Mouse (Mus musculus): Measurements from ENCODE around the gene Gm20388.

Gm20388 gene

DNA sequence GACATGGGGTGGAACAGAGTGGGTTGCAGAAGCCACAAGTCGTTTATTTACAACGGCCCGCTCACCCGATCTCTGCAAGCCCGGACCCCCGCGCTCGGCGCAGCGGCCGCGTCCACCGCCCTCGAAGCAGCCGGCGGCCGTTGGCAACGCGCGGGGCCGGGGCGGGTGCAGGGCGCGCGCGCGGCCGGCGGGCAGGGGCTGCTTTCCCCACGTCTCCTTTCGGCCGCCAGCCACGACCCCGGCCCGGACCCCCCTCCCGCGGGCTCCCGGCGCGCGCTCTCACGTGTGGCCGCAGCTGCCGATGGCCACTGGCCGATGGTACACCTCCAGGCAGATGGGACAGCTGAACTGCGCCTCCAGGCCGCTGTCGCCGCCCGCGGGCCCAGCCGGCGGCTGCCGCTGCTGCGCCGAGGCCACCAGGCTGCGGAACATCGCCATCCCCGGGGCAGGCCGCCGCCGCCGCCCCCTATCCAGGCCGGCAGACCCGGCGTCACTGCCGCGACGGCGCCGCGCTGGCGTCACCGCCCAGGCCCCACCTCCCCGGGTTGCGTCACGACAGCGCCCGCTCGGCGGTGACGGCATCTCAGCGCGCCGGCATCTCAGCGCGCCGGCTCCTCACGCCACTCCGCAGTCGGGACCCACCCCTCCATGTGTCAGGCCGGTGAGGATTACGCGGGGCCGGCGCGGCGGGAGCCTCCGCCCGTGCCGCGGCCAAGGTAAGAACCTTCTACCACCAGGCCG lies 2565.1 kb downstream of the Gm20388 start, which contains the start of the genes Rnf166 and Ctu2:
Gene Rnf166 (minus strand): TSS at position 485 of the 741 bp plus-strand sequence.
Gene Ctu2 (plus strand): TSS at position 564 of the 741 bp plus-strand sequence.
- peak; percentile 96 to 97 for DNase-seq

DNA sequence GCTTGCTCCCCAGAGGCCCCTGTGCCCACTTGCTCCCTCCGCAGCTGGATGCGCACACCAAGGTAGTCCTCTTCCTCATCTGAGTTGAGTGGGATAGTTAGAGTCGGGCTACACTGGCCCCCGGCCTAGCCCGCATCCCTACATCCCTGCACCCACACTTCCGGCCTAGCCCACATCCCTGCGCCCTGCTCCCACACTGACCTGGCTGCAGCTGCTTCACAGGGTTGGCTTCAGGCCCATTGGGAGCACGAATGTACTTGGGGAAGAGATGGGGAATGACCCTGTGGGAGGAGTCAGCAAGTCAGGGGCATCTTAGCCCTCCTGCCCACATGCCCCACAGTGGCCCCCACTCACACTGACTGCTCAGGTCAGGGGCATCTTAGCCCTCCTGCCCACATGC lies 2571.8 kb downstream of the Gm20388 start:
- DNase-seq = no peak

DNA sequence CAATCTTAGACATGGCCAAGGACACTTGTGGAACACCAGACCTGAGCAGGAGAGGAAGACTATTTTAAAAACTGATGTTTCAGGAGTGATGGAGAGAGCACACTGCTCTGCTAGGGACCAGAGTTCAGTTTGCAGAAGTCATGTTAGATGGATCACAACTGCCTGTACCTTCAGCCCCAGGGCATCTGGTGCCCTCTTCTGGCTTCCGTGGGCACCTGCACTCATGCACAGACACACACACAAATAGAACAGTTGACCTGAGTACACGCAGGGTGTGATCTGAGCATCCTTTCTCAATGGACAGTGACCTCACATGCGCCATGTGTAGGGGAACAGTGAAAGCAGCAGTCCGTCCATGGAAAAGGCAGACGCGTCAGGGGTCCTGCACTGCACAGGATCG lies 2573.2 kb downstream of the Gm20388 start:
- no peak for DNase-seq

DNA sequence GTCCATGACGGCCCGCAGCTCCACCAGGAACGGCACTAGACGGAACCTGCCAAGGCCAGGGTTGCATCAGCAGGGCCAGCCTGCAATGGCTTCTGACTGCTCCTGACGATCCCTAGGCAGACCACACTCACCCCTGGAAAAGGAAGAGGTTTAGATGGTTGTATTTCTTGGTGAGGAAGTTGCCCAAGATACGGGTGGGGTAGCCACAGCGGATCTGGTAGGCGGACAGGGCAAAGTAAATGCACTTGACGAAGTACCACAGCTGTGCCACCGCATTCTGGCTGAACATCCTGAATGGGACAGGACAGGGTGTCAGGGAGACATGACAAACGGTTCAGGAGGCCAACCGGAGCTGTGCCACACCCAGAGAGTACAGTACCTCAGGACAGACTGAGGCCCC lies 2574.2 kb downstream of the Gm20388 start:
- DNase-seq = no peak

DNA sequence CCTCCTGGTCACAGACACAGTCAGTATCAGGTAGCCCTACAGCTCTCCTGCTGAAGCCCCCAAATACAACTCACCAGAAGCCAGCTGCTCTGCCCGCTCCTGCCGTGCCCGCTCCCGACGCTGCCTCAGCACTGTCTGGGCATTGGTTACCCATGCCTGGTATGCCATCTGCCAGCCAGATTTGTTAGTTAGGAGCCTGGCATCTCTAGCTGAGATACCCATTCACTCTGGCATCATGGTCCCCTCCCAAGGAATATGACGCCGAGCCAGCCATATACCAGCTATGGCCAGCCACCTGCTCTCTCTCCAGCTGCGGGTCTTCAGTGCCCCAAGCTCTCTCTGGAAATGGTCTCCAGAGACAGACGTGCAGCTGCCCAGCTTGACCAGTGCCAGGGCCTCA lies 2577.7 kb downstream of the Gm20388 start:
- peak in 1 of 2 experiments; percentile 31 for DNase-seq

DNA sequence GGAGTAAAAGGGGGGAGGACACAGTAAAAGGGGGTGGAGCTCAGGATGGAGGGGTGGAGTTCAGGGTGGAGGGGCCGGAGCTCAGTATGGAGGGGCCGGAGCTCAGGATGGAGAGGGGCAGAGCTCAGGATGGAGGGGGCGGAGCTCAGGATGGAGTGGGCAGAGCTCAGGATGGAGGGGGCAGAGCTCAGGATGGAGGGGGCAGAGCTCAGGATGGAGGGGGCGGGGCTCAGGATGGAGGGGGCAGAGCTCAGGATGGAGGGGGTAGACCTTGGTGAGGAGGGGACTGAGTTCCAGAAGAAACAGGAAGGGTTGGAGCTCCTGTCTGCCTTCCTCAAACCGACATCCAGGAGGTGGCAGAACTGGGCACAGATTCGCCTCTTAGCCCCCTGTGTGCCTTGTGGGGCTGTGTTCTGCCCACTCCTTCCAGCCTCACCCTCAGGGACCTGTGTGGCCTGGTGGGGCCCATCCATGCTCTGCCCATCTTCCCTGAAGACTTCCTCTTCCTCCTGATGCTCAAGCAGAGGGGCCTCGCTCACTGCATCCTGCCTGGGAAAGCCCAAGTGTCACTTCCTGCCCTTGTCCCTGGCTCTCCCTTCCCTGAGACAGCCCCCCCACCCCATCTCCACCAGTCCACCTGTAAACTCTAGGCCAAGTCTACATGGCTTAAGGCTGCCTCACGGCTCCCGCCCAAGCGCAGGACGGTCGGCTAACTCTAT lies 2586.5 kb downstream of the Gm20388 start:
- no peak for DNase-seq

DNA sequence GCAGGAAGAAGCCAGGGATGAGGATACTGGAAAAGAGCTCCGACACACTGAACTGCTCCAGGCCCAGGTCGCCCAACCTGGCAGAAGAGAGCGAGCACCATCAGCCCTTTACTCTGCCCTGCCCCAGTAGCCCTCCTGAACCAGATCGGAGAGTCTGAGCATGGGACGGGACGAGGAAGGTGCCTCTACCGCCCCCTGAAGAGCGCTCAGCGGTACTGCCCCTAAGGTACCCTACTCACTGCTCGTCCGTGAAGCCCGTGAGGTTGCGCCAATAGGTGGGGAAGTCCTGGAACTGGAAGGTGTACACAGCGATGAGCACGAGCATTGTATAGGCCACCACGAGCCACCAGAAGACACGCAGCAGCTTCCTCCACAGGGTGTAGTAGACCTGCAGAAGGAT lies 2587.3 kb downstream of the Gm20388 start:
- DNase-seq = no peak

DNA sequence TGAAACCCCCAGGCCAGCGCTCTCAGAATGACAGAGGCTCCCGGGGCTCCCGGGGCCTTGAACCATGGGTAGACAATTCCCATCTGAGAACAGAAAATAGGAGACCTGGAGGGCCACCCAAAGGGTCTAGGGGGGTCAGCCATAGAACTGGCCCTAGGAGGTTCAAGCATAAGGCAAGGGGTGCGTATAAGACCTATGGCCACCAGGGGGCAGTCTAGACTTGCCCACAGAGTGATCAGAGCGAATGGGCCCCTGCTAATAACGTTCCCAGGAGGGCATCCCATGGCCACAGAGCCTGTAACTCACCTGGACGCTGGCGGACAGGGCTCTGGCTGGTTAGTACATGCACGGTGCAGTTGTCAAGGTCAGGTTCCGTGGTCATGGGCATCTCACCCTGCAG lies 2590.2 kb downstream of the Gm20388 start:
- peak; percentile 81 to 89 for DNase-seq

DNA sequence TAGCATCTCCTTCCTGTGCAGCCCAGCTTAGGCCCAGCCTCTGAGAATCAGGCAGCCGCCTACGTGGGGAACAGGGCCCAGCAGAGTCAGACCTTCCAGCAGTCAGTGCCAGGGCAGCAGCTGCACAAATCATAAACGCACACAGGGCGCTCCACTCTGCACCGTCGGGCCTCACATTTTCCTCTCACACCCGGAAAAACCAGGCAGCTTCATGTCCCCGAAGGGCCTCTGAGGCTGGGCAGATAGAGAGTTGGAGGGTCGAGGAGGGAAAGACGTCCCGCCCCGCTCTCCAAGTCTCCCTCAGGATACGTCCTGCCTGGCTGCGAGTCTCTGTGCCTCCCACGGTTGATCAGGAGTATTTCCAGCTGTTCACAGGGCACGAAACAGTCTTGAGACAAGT lies 2600.9 kb downstream of the Gm20388 start:
- DNase-seq = no peak

DNA sequence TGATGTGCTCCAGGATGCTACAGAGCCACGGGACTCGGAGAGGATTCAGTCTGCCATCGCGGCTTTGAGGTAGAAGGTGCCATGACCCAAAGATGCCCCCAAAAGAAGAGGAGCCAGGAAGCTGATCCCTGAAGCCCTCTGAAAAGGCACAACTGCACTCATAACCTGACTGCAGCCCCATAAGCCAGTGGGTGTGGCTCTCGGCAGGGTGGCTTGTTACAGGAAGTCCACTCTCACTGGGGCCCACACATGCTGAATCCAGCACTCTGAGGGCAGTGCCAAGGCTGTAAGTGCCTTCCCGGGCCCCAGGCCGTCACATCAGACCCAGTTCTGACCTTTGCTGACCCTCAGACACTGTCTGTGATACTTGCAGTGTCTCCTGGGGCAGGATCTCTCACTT lies 2601.8 kb downstream of the Gm20388 start:
- no peak for DNase-seq

DNA sequence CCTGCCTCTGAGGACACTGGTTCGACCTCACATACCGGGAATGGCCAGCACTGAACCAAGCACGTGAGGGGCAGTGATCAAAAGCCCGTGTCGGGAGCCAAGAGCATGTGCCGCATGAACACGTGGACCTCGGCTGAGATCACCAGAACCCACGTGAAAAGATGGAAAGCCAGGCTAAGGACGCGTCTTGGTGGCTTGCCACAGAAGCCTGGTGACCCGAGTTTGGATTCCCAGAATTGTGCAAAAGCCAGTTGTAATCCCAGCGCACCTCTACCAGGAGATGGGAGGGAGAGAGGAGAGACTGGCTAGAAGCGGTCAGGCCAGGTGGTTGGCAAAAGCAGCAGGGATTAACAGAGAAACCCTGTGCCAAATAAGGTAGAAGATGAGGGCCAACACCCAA lies 2605.1 kb downstream of the Gm20388 start:
- no peak for DNase-seq

DNA sequence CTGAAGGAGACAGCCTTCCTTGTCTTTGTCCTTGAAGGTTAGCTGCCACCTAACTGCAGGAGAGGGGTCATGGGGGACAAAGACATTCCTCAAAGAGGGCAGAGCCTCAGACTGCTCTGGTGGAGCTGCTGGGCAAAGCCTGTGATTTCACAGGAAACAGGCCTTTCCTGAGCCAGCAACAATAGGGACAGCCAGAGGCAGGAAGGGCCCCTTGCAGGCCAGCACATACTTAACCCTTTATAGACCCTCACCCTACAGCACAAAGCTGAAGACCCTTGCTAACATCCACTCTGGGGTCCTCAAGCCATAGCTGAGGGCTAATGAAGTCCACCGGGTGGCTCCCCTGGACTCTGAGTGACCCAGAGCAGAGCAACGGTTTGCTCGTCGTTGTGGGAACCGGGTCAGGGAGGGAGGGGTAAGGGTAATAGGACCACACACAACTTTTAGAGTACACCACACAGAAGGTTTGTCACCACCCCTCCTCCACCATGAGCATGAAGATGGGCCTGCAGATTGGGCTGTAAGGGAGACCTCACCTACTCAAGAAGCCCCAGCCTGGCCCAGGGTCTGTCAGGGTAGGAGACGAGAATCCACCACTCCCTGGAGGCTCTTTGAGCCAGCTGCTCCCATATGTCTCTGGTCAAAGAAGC lies 2607.0 kb downstream of the Gm20388 start:
- no peak for DNase-seq

DNA sequence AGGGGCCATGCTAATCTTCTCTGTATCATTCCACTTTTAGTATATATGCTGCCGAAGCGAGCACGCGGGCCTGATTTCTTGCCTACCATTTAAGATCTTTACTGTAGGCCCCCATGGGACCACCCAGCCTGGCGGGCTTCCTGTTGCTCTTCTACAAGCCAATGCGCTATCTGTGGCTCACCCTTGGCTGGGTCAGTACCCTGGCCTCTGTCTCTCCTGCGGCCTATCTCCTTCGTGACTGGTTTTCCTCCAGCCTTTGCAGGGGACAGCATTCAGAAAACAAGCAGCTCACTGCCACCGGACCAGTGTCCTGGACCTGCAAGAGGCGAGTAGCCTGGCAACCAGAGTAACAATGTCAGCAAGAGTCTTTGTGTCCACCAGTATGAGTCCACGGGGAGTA lies 2610.0 kb downstream of the Gm20388 start:
- DNase-seq = no peak

DNA sequence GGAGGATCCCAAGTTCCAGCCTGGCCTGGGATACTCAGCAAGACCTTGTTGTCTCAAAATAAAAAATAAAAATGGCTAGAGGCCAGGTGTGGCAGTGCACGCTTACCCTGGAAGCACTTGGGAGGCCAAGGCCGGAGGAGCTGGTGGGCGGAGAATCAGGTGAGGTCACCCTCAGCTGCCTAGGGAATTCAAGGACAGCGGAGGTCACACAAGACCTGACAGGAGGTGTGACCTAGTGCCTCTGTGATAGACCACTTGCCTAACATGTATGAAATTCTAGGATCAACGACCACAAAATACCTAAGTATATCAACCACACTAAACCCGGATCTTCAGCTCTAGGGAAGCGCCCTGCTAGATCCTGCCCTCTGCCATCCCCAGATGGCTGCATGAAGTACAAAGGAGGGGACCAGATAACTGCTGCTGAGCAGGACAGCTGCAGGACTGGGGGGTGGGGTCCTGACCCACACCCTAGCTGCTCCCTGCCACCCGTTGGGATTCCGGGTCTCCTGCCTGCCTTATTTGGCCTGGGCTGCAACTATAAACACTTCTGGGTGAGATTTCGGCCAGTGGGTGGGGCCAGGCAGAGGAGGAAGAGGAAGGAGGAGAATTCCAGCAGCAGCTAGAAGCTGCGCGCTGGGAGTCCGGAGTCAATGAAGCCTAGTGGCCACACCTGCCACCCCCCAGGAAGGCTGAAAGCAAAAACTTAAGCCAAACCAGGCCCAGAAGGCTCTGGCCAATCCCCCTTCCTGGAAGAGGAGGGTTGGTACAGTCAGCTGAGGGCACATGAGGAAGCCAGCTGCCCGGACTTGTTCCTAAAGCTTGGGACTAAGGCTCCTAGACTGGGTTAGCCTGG lies 2612.4 kb downstream of the Gm20388 start:
- DNase-seq = peak in 1 of 2 experiments; percentile 19

DNA sequence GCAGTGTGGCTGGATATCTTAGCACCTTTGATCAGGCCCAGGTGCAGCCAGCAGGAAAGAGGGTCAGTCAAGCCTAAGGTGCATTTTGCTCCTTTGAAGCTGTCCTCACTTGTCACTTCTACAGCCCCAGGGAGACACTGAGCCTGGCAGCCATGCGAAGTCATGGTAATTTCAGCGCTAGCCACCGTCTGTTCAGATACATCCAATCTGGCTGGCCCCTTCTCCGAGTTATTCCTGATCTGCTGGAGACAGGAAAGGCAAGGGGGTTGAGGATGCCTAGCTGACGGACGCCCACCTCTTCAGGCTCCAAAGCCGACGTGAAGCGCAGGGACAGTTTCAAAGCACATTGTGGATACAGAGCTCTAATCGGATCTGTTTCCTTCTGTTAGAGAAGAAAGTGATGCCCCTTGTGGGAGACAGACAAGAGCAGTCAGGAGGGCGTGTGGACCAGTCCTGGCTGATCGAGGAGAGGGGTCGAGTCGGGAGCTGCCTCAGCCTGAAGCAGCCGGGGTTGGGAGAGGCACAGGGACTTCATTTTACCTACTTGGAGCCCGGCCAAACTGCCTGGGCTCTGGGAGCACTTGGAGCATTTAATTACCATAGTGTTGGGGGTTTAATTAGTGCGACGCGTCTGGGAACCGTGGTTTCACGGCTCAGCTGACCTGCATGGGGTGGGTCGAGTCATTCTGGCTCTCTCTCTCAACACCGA lies 2613.2 kb downstream of the Gm20388 start:
- DNase-seq = peak; percentile 47 to 52

DNA sequence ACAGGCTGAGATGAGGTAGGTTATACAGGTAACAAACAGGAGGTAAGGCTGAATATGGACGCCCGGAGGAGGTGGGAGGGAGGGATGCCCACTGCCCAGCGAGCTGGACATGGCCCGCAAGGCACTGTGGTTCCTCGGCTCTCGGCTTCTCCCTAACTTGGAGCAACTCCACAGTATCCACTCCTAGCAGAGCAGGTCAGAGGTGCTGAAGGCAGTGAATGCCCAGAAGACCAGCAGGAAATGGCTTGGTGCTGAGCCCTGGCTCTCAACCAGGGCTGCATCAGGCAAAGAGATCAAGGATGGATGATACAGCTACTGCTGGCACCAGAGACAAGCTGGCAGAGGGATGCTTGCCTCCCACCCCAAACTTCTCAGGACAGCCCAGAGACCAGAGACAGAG lies 2613.9 kb downstream of the Gm20388 start:
- peak in 1 of 2 experiments; percentile 25 for DNase-seq

DNA sequence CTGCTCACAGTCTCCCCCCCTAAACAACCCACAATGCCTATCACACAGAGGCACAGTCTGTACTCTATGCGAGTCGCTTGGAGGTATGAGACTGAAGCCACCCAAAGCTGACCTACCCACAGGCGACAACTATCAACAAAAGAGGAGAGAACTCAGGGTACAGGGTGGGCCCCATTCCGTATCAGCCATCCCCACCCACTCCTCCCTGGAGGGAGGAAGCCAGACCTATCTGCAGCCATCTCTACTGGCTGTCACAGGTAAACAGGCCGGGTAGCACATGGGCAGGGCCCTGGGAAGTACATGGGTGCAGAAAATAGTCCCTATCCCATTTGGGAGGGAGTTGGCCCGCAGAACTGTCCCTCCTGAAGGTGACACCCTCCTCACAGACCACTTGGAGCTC lies 2614.4 kb downstream of the Gm20388 start:
- no peak for DNase-seq

DNA sequence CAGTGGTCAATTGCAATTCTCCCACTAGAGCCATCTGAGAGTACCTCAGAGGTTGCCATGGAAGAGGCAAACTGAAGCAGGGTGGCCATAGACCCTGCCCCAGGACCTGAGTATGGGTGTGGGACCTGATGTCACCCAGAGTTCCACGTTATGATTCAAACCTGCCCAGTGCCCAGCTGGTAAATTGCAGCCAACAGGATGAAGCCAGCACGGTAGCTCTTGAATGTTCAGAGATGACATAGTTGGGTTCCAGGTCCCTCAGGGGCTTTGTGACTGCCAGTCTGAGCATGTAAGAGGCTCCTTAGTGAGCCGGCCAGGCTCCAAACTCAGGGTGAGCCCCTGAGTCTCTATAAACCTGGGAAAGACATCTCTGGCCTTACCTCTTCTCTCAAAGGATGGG lies 2615.4 kb downstream of the Gm20388 start:
- DNase-seq = no peak

DNA sequence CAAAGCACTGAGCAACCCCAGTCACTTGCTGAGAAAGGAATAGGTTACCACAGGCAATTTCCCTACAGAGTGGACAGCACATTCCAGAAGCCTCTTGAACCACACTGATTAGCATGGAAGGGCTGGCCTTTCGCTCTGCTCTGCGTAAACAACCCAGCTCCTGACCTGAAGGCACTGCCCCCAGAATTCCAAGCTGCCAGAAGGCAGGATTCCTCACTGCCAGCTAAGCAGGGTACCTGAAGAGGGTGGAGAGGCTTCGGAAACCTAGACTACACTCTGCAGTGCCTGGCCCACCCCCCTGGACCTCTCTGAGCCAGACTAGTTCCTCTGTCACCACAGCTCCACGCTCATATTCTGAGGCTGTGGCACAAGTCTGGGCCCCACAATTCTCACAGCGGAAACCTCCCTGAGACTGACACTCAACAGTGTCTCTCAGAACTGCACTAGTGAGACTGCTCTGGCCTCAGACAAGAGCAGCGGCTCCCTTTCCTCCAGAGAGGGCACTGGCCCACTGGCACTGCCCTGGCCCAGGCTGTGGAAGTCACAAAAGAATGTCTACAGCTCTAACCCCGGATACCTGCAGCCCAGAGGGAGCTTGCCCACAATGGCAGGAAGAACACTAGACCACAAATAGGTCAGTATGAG lies 2616.0 kb downstream of the Gm20388 start:
- DNase-seq = no peak

DNA sequence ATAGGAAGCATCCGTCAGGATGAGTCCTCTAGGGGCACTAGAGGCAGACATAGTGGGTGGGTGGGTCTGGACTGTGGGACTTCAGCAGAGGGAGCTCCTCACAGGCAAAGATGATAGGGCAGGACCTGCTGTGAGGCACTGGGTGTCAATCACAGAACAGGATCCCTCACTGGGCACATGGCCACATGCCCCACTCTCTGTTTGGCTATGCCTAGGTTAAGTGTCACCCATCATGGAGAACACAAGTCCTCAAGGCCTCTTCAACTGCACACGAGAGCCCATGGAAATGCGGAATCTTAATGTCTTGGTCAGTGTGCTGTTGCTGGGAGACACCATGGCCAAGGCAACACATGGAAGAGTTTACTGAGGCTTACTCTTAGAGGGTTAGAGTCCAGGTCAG lies 2617.3 kb downstream of the Gm20388 start:
- no peak for DNase-seq

DNA sequence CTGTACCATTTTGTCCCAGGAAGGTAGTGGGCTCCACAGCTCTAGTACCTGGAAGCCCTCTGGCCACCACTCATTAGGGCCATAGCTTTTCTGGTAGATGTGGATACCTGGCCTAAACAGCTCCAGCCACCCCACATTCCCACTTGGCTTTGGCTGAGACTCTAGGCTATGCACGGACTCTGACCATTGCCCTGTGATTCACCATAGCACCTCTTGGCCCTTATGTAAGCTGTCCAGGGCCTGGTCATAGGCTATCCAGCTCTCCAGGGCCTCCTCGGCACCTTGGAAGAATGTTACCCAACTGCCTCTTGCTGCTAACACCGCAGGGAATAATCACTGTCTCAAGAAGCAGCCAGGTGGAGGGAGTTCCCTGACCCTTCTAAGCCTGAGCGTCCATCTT lies 2618.5 kb downstream of the Gm20388 start:
- no peak for DNase-seq

DNA sequence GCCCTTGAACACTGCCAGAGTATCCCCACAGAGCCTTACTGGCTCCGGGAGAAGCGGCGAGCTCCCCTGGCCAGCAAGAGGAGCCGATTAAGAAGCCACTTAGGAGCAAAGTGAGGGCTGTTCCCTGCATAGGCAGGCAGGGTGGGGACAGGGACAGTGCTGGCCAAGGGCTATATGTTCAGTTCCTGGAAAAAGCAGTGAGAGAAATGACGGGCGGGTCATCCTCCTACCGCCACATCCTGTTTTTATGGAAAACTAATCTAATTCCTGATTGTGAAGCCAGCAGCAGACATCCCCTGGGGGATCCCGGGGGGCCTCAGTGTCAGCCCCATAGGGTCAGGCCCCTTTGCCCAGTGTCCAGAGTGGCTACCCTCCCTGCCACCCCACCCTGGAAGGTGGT lies 2620.7 kb downstream of the Gm20388 start:
- no peak for DNase-seq
